Mouse (Mus musculus) duodenum, adult 2 months (tissue): Measurements from ENCODE around the gene Klhl8. TPM values are rescaled to one million over a fixed set of nuclear protein-coding genes. Genes with fewer than 3 reads are reported as not detected.

Experiments used
- polyA plus RNA-seq: library from polyadenylated mRNA; depleted of rRNA; stranded (reverse); fragments of >200 nt; gene quantifications from 2 replicates; pipeline ENCODE4 v1.2.3, GENCODE M21; 2012; ENCODE audit warnings: low replicate concordance; rRNA removed

The Klhl8 gene
- polyA plus RNA-seq, result 0.83 and 0.89 TPM in 2 replicates

DNA sequence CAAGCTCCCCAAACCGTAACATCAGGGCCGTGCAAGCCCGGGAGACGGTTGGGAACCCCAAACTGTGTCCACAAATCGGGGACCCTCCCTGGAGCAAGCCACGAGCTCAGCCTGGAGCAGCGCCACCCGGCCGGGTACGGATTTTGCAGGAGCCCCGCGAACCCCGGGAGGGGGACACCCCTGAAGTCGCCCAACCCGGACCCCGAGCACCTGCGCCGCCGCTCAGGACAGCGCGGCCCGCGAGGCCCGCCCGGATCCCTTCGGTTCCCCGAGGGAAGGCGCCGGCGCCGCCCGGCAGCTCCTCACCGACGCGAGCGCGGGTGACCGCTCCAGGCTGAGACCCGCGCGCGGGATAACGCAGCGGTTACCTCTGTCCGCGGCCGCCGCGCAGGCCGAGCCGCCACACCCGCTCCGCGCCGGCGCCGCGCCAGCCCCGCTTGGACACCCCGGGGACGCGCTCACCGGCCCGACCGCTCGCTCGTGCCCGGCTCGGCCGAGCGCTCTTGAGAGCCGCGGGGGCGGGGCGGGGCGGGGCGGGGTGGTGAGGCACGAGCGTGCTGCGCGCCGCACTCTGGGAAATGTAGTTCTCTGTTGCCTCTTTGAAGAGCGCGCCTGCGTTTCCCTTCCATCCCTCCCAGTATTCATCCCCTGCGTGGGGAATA is at the start of gene Klhl8:
Gene Klhl8, minus strand, starts transcription at position 512 of the 662 bp plus-strand sequence.

Other genes with a start within 250 kb of the Klhl8 start
- gene Aff1, start 218.9 kb downstream of the Klhl8 start, polyA plus RNA-seq, result 4.3 and 4.5 TPM in 2 replicates
- gene Hsd17b13, start 66.2 kb upstream of the Klhl8 start, polyA plus RNA-seq, result 4.3 and 14.9 TPM in 2 replicates
- 81.1 and 120 TPM in 2 replicates for gene Hsd17b11, start 110.7 kb upstream of the Klhl8 start, polyA plus RNA-seq
- 49.6 and 68.0 TPM in 2 replicates for gene Nudt9, start 135.0 kb upstream of the Klhl8 start, polyA plus RNA-seq
- not detected in 2 replicates for gene Gm17660, start 166.3 kb upstream of the Klhl8 start, polyA plus RNA-seq
- 15.4 and 38.8 TPM in 2 replicates for gene Sparcl1, start 202.5 kb upstream of the Klhl8 start, polyA plus RNA-seq